Mouse (Mus musculus) naive thymus-derived CD4-positive, alpha-beta T cell, adult 2 months (primary cell): ENCODE measurements at regions not wholly inside any gene's neighbourhood (a gene's known extent, or its start where the extent isn't known, plus 50 kb on each side); places are given as distances from the start of the nearest gene placed in this dataset.
A peak's percentile ranks its signal among the peaks of the same experiment; 100 is the strongest.
"Not testable (repeated sequence)": the region's sequence is repeated elsewhere in the genome, so short reads cannot be mapped to it uniquely, and the experiment has no call there.

Experiments
- DNase-seq: peaks from one replicate; pipeline ENCODE4 v3.0.0-alpha.2; 2011; ENCODE audit warnings: low read depth

DNA sequence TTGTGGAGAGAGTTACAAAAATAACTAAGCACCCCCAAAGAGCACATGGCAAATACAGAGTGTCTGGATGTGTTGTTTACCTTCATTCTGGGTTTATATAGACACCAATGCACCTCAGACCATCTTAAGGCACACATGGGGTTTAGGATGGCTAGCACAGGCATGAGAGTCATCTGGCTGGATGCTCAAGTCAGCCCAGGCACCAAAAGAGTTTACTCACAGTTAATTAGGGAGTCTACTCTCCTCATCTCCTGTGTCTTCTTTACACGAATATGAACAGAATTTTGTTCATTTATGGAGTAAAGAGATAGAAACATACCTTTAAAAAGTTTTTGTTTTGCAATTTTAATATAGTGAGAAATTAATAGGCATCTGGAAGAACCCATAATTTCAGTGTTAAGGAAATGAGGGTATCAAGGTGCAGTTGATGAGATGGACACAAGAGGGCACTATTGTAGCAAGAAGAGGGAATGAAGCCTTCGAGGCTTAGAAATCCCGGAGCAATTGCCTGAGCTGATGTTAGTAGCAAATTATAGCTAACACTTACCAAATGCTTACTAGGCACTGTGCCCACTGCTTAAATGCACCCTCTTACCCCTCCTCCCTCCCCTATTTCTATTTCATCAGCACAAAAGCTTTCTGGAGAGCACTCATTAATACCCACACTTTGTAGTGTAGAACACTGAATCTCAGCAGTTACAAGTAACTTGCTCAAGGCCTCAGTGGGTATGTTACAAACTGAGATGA lies 174.6 kb downstream of the Eepd1 start:
- DNase-seq: peak; percentile 23

DNA sequence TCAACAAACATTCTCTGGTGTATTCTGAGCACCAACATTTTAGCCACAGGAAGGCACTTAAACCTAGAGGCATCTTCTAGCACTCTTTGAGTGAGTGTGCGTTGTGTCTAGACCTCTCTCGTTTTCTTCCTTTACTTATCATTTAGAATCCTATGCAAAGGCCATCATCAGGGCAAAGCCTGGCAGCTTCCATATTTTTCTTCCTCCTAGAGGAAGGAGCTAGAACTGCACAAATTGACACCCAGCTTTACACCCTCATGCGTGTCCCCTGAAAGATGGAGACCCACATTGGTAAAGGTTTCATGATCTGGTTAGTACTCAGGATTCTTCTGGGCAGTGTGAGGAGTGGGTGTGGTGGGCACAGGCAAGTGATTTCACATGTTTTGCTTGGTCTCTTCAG lies 175.2 kb downstream of the Eepd1 start:
- no peak for DNase-seq

DNA sequence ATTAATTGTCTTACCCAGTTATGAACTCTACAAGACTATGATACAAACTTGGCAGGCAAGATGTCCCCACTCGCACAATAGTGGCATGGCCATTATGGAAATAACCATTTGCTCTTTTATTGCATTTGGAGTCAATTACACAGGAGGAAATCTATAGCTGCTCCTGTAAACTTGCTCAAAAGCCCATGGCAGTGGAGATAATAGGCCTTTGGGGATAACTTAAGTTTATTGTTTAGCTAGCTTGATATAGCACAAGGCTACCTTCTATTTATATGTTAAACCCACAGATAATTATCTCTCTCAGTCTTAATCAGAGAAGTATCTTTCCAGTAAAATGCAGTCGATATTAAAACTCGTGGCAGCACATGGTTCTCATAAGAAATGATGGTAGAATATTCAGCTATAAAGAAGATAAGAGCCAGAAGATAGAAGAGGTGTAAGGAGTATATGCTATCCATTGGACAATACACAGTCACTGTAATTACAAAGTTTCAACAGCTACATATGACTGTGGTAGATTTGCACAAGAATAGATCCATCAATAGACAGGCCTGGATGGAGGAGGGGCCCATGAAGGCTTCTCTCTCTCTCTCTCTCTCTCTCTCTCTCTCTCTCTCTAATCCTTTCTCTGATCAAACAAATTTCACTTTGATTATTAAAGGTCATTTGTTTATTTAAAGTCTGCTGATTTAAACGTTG lies 202.4 kb downstream of the Eepd1 start:
- DNase-seq: no peak

DNA sequence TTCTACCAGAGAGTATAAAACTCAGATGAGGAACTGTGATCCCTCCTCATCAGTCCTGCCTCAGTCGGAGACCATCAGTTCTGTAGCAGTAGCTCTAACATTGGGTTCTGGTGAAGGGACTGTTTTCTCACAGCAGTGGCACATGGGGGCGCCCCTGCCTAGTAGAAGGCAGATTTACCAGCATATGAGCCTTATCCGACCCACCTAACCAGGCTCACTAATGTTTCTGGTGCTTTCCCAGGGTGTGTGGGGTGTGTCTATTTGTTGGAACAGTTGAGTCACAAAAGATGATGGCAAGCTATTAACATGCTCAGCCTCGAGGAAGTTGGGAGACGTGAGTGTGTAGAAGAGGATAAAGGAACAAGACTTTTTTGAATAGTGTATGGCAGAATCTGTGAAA lies 212.3 kb downstream of the Eepd1 start:
- no peak for DNase-seq

DNA sequence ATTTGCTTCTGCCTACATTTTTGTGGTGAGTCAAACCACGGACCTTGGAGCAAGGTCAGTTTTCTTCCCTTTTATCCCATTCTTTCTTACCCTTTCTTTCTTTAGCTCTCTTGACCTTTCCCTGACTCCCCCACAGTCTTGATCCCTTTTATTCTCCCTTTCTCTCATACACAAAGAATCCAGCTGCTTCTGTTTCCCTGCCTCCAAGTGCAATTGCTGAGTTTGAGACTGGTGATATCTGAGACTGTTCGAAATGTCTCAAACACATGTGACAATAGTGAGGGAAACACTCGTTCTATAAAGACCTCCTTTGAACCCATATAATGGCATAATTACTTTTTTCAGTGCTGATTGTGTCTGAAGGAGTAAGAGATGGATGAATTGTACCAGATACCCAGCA lies 213.7 kb downstream of the Eepd1 start:
- DNase-seq: no peak

DNA sequence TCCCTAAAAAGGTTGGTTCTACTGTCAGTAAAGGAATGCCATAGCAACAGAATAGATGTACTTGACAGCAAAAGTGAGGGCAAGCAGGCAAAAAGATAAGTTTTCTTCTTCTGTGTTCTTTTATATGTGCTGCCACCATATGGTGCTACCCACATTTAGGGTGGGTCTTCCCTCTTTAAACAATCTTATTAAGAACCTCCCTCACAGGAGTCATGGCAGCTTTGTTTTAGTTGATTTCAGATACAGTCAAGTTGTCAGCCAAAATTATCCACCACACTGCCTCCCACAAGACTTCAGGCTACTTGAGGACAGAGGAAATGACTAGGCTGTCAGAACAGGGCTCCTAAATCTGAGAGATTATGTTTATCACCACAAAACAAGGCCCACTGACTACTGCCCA lies 232.3 kb downstream of the Eepd1 start:
- no peak for DNase-seq

DNA sequence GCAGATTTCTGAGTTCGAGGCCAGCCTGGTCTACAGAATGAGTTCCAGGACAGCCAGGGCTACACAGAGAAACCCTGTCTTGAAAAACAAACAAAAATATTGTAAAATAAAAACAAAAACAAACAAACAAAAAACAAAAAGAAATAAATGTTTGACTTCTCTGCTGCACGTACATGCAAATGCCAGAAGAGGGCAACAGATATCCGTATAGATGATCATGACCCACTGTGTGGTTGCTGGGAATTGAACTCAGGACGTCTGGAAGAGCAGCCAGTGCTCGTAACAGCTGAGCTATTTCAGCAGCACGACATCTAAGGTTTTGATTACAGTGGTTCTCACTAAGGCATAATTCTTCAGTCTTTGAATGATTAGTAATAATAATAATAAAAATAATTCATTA lies 262.8 kb downstream of the Eepd1 start:
- no peak for DNase-seq

DNA sequence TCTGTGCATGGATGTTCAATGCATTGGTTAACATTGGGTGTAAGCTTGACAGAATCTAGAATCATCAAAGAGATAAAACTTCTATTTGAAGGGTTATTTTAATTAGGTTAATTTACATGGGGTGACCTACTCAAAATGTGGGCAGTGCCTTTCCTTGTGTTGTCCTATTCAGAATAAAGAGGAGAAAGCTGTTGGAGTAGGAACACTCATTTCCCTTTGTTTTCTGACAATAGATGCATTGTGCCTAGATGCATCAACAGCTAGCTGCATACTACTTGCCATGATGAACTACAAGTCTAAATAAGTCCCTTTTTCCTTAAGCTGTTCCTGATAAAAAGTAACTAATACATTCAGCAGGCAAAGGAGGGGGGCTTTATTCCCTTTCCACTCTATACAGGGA lies 269.8 kb downstream of the Eepd1 start:
- no peak for DNase-seq

DNA sequence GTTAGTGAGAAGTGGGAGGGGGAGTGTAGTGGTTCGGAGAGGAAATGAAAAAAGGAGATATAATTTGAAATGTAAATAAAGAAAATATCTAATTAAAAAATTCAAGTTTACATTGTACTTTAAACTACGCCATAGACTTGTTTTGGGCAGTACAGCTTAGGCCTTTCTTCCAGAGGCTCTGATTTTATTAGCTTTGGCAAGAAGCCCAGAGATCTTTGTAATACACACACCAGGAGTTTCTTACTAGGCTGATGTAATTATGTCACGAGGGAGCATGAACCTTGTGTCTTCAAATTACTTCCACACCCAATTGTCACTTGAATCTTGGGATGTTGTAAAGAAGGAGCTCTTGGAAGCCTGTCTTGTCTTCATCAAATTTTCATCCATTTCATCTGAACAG lies 292.6 kb downstream of the Eepd1 start:
- DNase-seq: no peak

DNA sequence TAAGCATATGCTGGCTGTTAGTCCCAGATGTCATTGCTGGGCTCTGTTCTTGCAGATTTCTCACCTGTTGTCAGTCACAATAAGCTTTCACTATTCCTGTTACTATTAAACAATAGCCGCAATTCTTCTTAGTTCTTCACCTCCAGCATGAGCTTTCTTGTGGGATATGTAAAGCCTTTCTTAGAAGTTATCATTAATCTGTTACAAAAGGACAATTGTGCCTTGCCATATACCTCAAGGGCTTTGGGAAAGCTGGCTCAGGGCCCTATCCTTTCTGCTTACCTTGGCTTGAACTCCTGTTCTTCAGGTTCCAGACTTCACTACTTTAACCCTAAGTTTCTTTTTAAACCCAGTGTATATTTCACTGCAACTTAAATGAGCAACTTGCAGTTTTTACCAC lies 301.3 kb downstream of the Eepd1 start:
- no peak for DNase-seq

DNA sequence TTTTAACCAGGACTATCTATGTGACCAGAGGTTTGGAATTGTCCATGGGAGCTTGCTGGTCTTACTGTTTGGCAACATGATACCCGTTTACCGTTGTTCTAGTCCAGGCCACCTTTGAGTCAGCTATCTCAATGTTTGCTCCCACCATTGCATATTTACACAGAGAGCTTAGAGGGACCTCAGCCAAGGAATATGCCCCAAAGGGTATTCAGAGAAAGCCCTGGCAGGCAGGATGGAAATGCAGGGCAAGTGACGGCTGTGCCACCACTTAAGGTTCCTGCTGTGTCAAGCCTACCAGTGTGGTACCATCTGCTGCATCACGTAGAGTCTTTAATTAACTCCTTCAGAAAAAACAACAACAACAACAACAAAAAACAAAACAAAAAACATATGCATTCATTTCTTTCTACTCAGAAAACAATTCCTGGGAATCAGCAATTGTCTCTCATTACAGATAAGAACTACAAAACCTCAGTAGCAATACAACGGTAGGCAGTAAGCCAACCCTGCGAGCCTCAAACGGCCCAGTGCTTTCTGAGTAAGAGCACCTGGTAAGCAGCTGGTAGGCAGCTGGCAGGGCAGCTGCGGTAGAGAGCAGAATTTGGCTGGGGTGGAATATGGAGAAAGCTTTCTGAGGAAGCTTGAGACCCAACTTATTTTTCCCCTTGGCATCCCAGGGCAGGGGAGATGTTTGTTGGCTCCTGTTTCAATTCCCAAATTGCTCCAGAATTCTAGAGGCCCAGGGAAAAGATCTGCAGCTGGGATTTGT lies 314.0 kb downstream of the Eepd1 start:
- DNase-seq: no peak

DNA sequence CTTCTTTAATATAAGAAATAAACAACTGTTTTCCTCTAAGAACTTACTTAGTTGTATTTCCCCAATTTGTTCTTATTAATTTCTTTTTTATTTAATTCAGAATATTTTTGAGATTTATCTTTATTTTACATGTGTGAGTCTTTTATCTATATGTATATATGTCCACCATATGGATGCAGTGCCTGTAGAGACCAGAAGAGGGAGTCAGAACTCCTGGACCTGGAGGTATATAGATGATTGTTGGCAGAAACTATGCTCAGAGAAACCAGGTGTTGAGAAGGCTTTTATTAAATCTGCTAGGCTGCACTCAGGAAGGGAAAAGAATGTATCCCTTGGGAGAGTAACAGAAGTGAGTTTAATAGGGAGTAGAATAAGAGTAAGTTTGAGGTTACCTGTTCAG lies 328.2 kb downstream of the Eepd1 start:
- DNase-seq: no peak

DNA sequence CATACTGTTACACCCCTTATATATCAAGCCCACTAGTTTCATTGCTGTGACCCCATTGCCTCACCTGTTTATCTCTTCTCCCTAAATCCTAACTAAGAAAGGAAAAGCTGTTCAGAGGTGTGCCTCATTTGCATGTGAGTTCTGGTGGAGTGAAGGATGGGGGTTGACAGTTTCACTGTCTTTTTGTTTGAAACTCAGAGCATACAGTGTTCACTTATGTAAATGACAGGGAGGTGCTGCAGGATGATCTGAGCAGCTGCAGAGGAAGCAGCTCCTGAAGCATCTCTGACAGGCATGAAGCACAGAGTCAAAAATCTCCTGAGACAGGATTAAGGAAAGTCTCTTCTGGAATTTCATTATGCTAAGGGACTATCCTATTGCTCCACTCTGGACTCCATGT lies 351.9 kb downstream of the Eepd1 start:
- DNase-seq: no peak

DNA sequence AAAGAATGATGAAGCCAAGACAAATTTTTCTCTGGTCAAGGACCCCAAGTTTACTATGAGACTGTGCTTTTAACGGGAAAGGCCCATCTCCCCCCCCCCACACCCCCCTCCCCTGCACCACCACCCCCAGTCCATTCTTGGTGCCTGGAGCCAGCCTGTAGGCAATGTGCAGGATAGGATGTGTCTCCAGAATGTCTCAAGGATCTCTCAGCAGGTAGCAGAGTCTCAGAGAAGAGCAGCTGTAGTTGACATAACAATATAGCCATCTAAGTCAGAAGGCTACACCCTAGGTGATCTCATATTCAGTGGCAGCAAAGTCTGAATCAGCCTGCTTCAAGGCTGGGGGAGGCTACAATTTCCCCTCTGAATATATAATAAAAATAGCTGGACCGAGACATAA lies 368.6 kb downstream of the Eepd1 start:
- DNase-seq: not testable (repeated sequence)

DNA sequence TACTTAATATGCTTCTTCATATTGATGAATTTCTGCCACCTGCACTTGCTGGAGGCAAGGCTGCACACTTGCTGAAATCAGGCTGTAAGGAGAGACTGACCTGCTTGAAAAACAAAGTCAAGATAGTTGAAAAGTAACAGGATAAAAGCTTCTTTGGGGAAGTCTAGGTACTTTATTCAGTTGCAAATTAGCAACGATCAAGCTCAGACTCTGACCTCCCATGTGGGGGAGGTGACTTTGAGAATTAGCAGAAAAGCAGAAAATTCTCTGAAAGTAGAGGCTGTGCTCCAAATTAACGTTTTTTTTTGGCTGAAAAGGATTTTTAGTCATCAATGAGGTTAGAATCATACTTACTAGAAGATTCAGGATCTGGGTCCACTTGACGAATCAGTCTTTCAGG lies 369.3 kb downstream of the Eepd1 start:
- DNase-seq: not testable (repeated sequence)

DNA sequence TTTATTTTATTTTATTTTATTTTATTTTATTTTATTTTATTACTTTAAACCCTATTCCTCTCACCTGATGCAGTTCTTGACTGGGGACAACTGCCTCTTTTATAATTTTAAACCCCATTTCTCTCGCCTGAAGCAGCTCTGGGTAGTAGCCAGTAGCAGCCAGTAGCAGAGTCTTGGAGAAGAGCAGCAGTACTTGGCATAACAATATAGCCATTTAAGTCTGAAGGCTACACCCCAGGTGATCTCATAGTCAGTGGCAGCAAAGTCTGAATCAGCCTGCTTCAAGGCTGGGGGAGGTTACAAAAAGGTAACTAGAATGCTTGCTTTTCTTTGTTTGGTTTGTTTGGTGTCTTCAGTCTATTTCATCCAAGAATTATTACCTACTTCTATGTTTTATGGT lies 373.2 kb downstream of the Eepd1 start:
- no peak for DNase-seq

DNA sequence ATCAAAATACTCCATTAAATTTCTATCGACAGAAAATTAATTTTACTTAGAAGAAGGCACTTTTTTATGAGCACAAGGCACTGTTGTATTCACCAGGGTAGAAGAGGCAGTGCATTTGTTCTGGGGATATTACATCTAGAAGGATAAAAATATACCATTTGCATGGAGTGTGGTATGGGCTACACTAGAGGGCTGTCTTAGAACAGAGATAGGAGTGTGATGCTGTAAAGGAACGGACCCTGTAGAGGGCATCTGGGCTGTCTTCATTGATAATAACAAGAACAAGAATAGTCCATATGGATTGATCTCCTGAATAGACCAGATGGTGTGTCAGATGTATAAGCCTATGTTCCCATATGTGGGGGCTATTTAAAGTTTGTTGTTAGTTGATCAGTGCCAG lies 388.9 kb downstream of the Eepd1 start:
- no peak for DNase-seq

DNA sequence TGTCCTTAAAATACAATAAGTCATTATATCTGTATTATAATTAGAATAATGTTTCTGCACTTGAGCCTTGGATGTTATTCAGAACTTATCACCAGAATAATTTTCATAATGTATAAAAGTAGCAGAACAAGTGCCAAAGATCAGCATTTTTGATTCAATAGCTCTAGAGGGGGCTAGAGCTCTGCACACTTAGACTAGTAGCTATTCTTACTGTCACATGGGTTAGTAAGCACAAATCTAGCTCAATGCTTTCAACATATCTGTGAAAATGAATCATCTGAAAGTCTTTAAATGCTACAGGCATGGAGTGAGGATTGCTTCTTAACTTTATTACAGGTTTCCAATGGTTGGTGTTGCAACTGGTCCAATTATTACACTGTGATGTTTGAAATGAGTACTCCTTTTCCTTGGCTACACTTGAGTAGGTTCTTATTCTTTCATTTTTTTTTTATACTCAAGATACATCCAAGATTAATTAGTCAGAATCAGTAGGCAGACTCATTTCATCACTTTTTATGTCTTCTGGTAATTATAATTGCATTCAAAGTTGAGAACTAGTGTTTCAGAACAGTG lies 415.1 kb downstream of the Eepd1 start:
- no peak for DNase-seq
